Mouse (Mus musculus) bone marrow macrophage, adult 2 months (primary cell): ENCODE measurements around the gene Farp1.

Experiments
- CTCF ChIP-seq: IDR thresholded peaks from 2 replicates; pipeline ENCODE4 v1.5.1; 2012; ENCODE audit warnings: low read depth, mild to moderate bottlenecking, low read length, moderate library complexity
- POLR2A ChIP-seq: IDR thresholded peaks from 2 replicates; pipeline ENCODE4 v1.6.1; 2012; ENCODE audit warnings: mild to moderate bottlenecking, low read depth, low read length, borderline replicate concordance

- TF ChIP-seq POLR2A: no peak
- TF ChIP-seq CTCF: no peak
Measured at GRCm38 (mm10) chr14:121170321-121170720, 135.3 kb downstream of the Farp1 start.
